Mouse (Mus musculus) lung, postnatal 0 days (tissue): ENCODE measurements at regions not wholly inside any gene's neighbourhood (a gene's known extent, or its start where the extent isn't known, plus 50 kb on each side); places are given as distances from the start of the nearest gene placed in this dataset.
A peak's percentile ranks its signal among the peaks of the same experiment; 100 is the strongest.
"Not testable (repeated sequence)": the region's sequence is repeated elsewhere in the genome, so short reads cannot be mapped to it uniquely, and the experiment has no call there.

Source experiments
- ATAC-seq: fragments of 200-750 bp; cut with Nextera tagmentation; 2 replicates; pipeline ENCODE4 v1.8.0; 2017; ENCODE audit warnings: moderate library complexity
- DNase-seq: peaks from one replicate; pipeline ENCODE4 v3.0.0-alpha.2; 2016; ENCODE audit warnings: low spot score
- H3K27ac ChIP-seq: fragments of 300-500 bp; sonication (generic); 2 replicates; pipeline ENCODE4 v1.5.1; 2014; ENCODE audit warnings: antibody characterized with exemption, mild to moderate bottlenecking, low read length, mixed read lengths
- H3K27me3 ChIP-seq: fragments of 300-500 bp; sonication (generic); replicated peaks from 2 replicates; pipeline ENCODE4 v1.6.1; 2014; ENCODE audit warnings: low read length, mixed read lengths; ENCODE audit not compliant: insufficient read depth
- H3K36me3 ChIP-seq: fragments of 300-500 bp; sonication (generic); 2 replicates; pipeline ENCODE4 v1.6.1; 2014; ENCODE audit warnings: low read length, mixed read lengths; ENCODE audit not compliant: insufficient read depth
- H3K4me1 ChIP-seq: fragments of 300-500 bp; sonication (generic); 2 replicates; pipeline ENCODE4 v1.6.1; 2014; ENCODE audit warnings: antibody characterized with exemption, low read depth, low read length, mixed read lengths; ENCODE audit not compliant: insufficient read depth
- H3K4me2 ChIP-seq: fragments of 300-500 bp; sonication (generic); replicated peaks from 2 replicates; pipeline ENCODE4 v1.6.1; 2014; ENCODE audit warnings: low read depth, mild to moderate bottlenecking, low read length, moderate library complexity, mixed read lengths
- H3K4me3 ChIP-seq: fragments of 300-500 bp; sonication (generic); 2 replicates; pipeline ENCODE4 v1.5.1; 2014; ENCODE audit warnings: low read depth, low read length
- H3K9ac ChIP-seq: fragments of 300-500 bp; sonication (generic); replicated peaks from 2 replicates; pipeline ENCODE4 v1.6.1; 2014; ENCODE audit warnings: low read depth, mild to moderate bottlenecking
- H3K9me3 ChIP-seq: fragments of 300-500 bp; sonication (generic); 2 replicates; pipeline ENCODE4 v1.6.1; 2016; ENCODE audit warnings: low read length, mixed read lengths
- CTCF ChIP-seq: IDR thresholded peaks from 2 replicates; pipeline ENCODE4 v1.5.1; 2016; ENCODE audit warnings: antibody characterized with exemption, mild to moderate bottlenecking
- EP300 ChIP-seq: IDR thresholded peaks from 2 replicates; pipeline ENCODE4 v1.6.1; 2016; ENCODE audit warnings: antibody characterized with exemption, mild to moderate bottlenecking, control low read depth
- WGBS: fragments of 180-500 bp; shearing (Covaris S2); extraction: QIAGEN DNeasy Blood & Tissue Kit; methylation state at CpG from one replicate; pipeline ENCODE4 v1.1.7; 2014; 5-methylcytosine and 5-hydroxymethylcytosine counted together

- 51% methylated on average over 1 of the region's 1 CpGs for WGBS
- no peak for DNase-seq
- Histone ChIP-seq H3K4me3 (no peak overlapping the region), H3K9me3 (no peaks in the 10 kb centered on the region), H3K4me2 (no peak overlapping the region), H3K4me1 (no peaks in the 10 kb centered on the region), H3K27me3 (no peaks in the 10 kb centered on the region), H3K27ac (no peak overlapping the region), H3K9ac (no peak overlapping the region), H3K36me3 (no peaks in the 10 kb centered on the region)
- no peak for TF ChIP-seq CTCF
- TF ChIP-seq EP300: no peak
- no peak for ATAC-seq
These were observed 77.7 kb upstream of the Fam13a start for GRCm38 (mm10) chr6:59102090-59102489.

GRCm38 (mm10) chr6:59103936-59104335 lies 79.6 kb upstream of the Fam13a start:
- ATAC-seq (no peak), DNase-seq (no peak)
- H3K27me3 ChIP-seq: no peaks in the 10 kb centered on the region
- TF ChIP-seq CTCF (no peak), EP300 (no peak)
- H3K4me3 ChIP-seq: no peak overlapping the region
- H3K4me1 ChIP-seq: no peaks in the 10 kb centered on the region
- no peaks in the 10 kb centered on the region for H3K9me3 ChIP-seq
- no peaks in the 10 kb centered on the region for H3K36me3 ChIP-seq
- WGBS: 40% methylated on average over 2 of the region's 2 CpGs
- H3K27ac ChIP-seq: no peak overlapping the region
- H3K4me2 ChIP-seq: no peak overlapping the region
- no peak overlapping the region for H3K9ac ChIP-seq

- no peak for TF ChIP-seq CTCF
- no peak for TF ChIP-seq EP300
These were observed 80.1 kb upstream of the Fam13a start for GRCm38 (mm10) chr6:59104496-59104895.

GRCm38 (mm10) chr6:59108102-59108501 lies 83.8 kb upstream of the Fam13a start:
- no peak overlapping the region for H3K9ac ChIP-seq
- ATAC-seq (no peak), DNase-seq (no peak)
- no peaks in the 10 kb centered on the region for H3K27me3 ChIP-seq
- no peaks in the 10 kb centered on the region for H3K4me1 ChIP-seq
- WGBS: 86% methylated on average over 4 of the region's 4 CpGs
- no peak overlapping the region for H3K27ac ChIP-seq
- H3K4me3 ChIP-seq: no peak overlapping the region
- H3K9me3 ChIP-seq: no peaks in the 10 kb centered on the region
- TF ChIP-seq EP300 (no peak), CTCF (no peak)
- H3K36me3 ChIP-seq: no peaks in the 10 kb centered on the region
- no peak overlapping the region for H3K4me2 ChIP-seq

More at GRCm38 (mm10) chr6:59104496-59104895, 80.1 kb upstream of the Fam13a start:
- no peaks in the 10 kb centered on the region for H3K36me3 ChIP-seq
- WGBS: 8% methylated on average over 2 of the region's 2 CpGs
- ATAC-seq: no peak
- H3K4me2 ChIP-seq: no peak overlapping the region
- no peaks in the 10 kb centered on the region for H3K4me1 ChIP-seq
- H3K27me3 ChIP-seq: no peaks in the 10 kb centered on the region
- no peaks in the 10 kb centered on the region for H3K9me3 ChIP-seq
- H3K27ac ChIP-seq: no peak overlapping the region
- H3K4me3 ChIP-seq: no peak overlapping the region
- peak; percentile 35 for DNase-seq
- no peak overlapping the region for H3K9ac ChIP-seq

- DNase-seq (peak; percentile 72), ATAC-seq (peak; percentile 58)
- H3K9ac ChIP-seq: no peak overlapping the region
- H3K27me3 ChIP-seq: no peaks in the 10 kb centered on the region
- H3K27ac ChIP-seq: no peak overlapping the region
- no peaks in the 10 kb centered on the region for H3K4me1 ChIP-seq
- H3K9me3 ChIP-seq: no peaks in the 10 kb centered on the region
- no peaks in the 10 kb centered on the region for H3K36me3 ChIP-seq
- no peak overlapping the region for H3K4me3 ChIP-seq
- no peak for TF ChIP-seq CTCF
- TF ChIP-seq EP300: no peak
- WGBS: 55% methylated on average over 2 of the region's 2 CpGs
- no peak overlapping the region for H3K4me2 ChIP-seq
These were observed 76.3 kb upstream of the Tigd2 start for GRCm38 (mm10) chr6:59132410-59132809.

GRCm38 (mm10) chr6:59133800-59134199 lies 74.9 kb upstream of the Tigd2 start:
- H3K4me1 ChIP-seq, DNase-seq, H3K36me3 ChIP-seq, H3K27me3 ChIP-seq, ATAC-seq, H3K27ac ChIP-seq, H3K4me2 ChIP-seq, H3K9ac ChIP-seq, H3K9me3 ChIP-seq, H3K4me3 ChIP-seq: not testable (repeated sequence)
- WGBS: 96% methylated on average over 1 of the region's 1 CpGs

GRCm38 (mm10) chr6:59139702-59140101 lies 69.0 kb upstream of the Tigd2 start:
- Histone ChIP-seq H3K36me3 (no peaks in the 10 kb centered on the region), H3K9me3 (no peaks in the 10 kb centered on the region), H3K27ac (no peak overlapping the region), H3K27me3 (no peaks in the 10 kb centered on the region), H3K4me3 (no peak overlapping the region), H3K4me2 (no peak overlapping the region), H3K4me1 (no peaks in the 10 kb centered on the region), H3K9ac (no peak overlapping the region)
- no peak for TF ChIP-seq CTCF
- no peak for TF ChIP-seq EP300
- no peak for ATAC-seq
- DNase-seq: no peak
